Mouse (Mus musculus): ENCODE measurements around the gene Ninj1.

Ninj1 gene

DNA sequence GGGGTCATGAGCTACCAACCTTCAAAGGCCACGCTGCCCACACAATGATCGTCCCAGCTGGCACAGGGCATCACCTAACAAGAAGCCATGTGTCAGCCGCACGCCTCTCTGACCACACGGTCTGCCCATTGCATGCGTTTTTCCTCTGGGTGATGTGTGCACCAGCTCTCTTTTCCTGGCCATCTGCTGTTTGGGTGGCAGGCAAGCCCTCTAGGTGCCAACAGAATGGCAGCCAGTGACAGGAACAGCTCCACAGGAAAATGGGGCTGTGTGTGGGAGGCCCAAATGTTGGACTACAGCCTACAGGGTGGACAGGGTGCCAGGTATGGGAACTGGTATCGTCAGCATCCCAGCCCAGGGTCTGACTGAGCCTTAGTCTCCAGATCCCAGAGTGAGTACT lies 14.9 kb upstream of the Ninj1 start:
- peak; percentile 89 for DNase-seq

DNA sequence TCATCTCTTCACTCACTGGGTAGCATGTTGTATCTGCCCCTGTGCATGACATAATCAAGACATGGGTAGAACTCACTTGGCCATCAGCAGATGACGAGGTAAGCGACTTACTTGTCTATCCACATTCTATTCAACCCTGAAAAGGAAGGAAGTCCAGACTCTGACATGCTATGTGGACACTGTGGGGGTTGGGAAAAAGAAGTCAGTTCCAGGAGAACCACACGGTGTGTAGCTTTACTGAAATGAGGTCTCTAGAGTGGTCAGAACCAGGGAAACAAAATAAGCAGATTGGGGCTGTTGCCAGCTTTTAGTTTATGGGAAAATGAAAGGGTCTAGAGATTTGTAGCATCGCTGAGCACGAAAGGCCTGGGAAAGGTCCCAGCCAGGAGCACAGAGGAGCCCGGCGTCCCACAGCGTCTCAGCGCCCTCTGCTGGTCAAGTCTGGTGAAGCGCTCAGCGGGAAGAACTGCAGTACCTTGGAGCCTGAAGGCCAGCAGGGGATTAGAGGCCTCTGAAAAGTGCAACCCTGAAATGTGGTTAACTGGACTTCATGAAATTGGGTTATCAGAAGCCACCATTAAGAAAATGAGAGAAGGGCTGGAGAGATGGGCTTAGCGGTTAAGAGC lies 14.2 kb upstream of the Ninj1 start:
- peak; percentile 96 for DNase-seq

DNA sequence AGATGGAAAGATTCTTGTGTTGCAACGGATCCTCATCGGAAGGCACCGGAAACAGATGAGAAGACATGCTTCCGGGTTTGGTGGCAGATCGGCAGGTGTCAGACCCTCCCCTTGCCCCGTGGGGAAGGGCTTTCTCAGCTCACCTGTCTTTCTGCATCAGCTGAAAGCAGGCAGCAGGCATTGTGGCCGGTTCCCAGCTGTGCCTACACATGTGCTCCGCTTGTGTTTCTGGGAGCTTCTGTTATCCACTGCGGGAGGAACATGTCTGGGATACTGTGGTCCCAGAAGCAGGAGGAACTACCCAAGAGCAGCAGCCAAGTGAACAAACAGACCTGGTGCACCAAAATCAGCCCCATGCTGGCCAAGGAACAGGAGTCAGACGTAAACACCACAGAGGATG lies 11.8 kb upstream of the Ninj1 start:
- peak; percentile 90 for DNase-seq

DNA sequence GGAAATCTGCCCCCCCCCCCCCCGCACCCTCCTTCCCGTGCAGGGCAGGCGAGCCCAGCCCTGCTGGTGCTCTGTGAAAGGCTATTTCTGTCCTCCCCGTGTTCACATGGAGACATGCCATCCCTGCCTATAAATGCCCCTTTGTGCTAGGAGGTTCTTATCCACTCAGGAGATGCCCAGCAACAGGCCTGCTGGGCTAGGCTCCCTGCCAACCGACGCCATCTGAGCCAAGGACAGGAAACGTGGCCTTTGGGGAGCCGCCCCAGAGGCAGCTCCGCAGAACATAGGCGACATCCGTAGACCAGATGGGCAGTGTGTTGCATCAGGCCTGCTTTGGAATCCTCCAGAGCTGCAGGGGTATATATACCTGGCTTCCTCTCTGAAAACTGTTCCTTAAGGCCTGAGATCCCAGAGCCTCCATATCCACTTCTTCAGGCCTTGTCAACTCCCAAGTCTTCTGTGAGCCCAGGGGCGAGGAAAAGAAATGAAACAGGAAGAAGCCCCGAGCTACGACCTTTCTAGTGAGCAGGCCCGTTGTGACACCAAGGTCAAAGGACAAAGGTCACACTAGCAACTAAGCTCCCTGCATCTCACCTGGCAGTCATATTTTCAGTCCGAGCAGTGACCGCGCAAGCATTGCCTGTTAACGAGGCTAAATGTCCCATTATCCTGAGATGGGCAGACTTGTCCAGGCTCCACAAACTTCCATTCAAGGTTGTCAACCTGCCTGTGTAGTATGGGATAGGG lies 8.3 kb upstream of the Ninj1 start:
- DNase-seq = peak; percentile 98

DNA sequence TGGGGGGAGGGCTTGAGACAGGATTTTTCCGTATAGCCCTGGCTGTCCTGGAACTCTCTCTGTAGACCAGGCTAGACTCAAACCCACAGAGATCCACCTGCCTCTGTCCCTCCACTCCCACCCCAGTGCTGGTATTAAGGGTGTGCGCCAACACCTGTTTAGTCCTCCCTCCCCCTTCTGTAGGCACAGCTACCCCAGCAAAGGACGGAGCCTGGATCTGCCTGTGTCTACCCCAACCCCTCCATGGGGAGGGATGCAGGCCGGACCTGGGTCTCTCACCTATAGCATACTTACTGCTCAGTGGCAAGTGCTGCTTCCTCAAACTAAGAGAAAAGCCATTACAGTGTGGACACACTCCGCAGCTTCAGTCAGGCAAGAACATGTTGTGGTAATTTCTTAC lies 7.0 kb upstream of the Ninj1 start:
- peak; percentile 89 for DNase-seq

DNA sequence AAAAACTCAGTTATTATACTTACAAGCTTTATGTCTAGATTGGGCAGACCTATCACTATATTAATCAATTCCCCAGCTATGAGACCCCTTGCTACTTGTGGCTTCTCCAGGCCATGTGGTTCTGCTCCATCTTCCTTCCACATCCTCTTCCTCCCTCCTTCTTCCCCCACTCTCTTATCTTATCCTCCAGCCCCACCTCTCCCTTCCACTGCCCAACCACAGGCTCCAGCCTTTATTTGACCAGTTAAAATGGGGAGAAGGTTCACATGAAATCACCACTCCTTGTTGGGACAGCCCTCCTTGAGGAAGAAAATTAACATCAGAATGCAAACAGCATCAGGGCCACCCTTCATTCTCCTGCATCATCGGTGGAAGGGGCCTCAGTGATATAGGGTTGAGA lies 6.6 kb upstream of the Ninj1 start:
- DNase-seq = no peak

DNA sequence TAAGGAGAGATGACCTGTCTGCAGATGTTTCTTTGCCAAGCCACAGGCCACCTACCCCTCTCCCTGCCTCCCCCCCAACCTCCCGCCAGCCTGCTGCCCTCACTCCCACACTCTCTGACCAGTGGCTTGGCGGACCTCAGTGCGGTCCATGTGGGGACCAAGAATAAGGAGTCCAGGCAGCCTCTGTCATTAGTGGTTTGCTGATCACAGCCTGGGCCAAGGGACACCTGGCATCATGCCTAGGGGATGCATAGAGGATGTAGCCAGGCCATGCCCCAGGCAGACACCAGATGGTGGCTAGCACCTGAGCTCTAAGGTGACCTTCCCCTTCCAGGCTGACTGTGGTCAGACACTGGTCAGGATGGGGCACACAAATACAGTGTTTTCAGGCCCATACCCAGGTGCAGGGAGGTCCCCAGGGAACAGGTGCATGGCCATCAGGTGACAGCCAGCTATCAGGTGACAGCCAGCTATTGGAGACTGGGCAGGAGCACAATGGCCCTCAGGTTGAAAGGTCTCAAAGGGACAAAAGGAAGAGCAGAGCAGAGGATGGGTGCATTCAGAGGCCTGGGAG lies 5.8 kb upstream of the Ninj1 start:
- DNase-seq = peak; percentile 93

DNA sequence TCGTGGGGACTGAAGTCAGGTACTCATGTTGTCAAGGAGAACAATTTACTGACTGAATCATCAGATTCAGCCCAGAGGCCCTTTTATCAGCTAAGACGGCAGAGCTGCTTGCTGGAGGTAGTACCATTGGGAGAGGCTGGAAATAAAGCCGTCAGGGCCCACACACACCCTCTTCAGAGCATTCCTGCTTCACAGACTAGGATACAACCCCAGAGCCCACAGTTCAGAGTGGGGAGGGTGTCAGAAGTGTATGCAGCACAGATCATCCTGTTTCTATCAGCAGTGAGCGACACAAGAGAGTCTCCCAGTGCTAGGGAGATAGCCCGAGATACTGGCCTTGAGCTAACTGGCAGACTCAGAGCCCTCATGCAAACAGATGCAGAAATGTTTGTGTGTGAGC lies 4.1 kb upstream of the Ninj1 start:
- DNase-seq = no peak

DNA sequence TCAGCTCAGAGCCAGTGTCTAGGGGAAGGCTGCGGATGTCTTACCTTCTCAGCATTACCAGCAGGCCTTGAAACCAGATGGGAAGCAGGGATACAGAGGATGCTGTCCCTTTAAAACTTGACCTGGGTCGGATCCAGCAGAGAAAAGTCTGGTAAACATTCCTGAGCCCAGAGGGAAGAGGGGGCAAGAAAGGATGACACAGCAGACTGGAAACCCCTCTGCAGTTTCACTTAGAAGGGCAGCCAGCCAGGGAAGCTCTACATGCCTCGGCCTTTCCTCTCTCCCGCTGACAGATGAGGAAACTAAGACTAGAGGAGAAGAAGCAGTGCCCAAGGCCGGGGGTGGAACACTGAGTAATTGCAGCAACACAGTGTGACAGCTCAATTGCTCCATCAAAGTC lies 3.6 kb upstream of the Ninj1 start:
- peak; percentile 94 for DNase-seq

DNA sequence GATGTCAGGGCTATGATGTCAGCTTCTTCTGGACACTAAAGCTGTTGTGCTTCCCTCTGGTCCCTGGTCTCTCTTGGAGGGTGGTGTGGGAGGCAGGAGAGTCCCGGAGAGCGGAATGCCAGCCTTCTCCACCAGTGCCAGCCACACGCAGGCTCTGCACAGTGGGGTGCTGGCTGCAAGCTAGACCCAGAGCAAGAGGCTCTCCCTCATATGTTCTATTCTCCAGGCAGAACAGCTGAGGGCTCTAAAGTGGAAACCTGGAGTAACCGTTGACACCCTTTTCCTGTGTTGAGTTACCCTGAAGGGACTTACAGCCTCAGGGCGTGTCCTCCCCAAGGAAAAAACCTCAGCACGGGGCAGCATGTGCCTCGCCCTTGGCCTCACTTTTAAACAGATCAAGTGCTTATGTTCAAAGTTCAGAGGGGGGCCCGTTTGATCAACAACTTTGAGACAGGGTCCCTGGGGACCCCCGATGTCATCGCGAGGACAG lies 442 bp upstream of the Ninj1 start:
- DNase-seq = no peak

DNA sequence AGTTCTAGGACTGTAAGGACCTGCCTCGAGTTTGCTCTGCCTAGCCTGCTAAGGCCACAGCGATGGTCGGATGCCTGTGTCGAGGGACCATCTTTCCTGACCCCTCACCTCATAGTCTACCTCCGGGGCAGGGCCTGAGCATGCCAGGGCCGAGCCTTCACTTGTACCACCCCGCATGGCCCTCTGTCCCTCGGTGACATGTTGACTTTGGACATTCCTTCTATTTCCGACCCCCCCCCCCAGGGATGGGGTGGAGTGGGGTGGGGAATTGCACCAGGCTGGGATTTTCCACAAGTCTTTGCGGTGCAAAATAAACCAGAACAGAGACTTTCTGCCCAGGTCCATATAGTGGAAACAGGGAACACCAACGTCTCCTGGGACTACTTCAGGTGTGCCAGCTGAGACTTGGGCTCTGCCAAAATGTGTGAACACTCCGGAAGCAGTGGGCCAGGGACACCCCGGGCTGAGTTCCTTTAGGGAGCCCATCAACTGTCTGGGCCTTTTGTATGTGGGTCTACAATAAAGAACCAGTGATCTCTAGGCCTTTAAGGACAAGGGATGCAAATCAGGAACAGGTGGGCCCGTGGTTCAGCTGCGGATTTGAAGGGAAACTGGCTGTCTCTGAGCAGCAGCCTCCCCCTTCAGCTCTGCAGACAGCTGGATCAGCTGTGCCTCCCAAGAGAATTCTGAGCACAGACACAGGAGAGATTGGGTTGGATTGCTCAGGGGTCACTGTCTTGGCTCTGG lies 1.1 kb downstream of the Ninj1 start:
- DNase-seq = no peak

DNA sequence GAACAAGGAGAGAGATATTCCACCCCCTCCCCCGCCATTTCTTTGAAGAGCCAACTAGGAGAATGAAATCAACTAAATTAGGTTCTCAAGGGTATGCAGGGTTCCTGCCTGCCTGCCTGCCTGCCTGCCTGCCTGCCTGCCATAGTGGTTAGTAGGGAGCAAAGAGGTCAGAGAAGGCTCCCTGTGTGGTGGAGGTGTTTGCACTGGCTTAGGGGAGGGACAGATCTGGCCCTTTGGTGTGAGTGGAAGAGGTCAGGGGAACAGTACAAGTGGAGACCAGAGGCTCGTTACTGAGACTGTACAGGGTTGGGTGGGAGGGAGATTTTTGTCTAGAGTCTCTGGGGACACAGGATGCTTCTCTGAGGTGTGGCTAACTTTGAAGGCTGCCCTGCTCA lies 1.7 kb downstream of the Ninj1 start:
- DNase-seq = peak; percentile 86

DNA sequence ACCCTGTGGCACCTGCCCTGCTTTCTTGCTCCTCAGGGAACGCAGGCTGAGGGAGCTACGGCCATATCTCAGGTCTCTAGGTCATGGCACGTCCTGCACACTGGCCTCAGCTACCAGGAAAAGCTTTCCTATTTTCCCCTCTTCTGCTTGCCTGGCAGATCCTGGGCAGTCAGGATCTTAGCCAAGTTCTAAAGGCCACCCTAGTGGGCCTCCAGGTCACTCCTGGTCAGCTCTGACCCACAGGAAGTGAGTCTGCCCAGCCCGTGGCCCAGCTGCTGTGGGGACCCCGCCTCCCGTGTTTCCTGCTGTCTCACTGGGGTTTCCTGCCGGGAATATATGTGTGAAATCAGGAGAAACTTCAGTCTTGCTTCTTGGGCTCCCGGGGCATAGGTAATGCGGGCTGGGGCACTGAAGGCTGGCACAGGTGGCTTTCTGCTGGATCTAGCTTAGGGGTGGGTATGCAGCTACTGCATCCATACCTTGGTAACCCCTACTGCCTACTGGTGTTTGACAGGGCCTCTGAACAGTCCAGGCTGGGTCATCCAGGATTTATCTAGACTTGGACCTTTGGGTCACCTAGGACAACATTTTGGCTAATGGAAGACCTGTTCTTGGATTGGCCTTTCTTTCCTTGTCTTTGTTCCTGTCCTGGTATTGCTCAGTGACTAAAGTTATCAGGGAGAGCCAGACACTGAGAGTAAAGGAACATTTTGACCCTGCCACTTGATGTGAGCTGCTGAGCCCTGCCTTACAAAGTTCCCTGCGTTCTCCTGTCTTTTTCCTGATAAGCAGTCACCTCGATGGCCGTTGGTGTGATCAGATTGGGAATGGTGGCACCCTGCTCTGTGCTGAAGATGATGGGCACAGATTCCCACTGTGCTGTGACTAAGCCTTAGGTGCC lies 2.9 kb downstream of the Ninj1 start:
- DNase-seq = peak; percentile 99

DNA sequence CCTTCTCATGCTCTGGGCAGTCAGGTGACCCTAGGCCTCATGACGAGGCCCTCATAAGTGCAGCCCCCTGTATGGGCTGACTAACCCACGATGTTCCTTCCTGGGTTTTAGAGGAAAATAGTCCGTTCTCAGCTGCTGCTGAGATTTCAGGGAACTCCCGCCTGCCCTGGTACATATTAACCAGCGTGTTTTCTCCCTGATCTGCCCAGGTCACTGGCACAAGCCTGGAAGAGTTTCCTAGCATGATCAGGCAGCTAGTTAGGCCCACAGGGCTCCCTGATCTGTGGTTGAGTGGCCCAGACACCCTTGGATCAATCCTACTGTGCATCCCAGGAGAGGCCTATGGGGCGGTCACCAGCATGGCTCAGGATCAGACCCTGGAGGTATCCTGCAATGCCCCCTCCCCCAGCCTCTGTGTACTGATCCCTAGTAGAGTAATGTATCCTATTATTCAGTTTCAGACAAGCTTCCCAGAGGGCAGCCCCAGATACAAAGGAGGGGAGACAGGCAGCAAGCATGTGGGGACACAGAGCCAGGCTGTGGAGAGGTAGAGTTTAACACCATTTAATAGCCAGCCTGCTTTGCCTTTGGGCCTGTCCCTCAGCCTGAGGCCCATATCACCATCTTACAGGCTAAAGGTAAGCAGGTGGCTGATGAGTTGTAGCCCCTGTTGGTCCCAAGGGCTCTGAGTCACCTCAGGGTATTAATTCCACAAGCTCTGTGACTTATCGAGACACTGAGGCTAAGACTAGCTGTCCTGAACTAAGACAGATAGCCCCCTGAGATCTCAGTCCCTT lies 3.8 kb downstream of the Ninj1 start:
- DNase-seq = peak; percentile 92

DNA sequence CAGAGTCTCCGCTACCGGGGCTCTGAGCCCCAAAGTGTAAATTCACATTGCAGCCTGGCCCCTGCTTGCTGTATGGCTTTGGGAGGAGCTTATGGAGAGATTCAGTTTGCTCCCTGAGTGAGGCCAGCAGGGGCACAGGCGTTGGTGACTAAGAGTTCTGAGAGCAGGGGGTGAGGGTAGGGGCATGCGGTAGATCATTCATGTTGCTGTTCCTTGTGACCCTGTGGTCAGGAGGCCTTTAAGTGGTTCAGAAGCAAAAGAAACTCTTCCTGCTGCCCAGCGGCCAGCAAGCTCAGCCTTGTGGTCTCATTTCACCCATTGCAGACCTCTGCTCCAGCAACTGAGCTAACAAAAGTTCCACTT lies 4.4 kb downstream of the Ninj1 start:
- DNase-seq = peak; percentile 88

DNA sequence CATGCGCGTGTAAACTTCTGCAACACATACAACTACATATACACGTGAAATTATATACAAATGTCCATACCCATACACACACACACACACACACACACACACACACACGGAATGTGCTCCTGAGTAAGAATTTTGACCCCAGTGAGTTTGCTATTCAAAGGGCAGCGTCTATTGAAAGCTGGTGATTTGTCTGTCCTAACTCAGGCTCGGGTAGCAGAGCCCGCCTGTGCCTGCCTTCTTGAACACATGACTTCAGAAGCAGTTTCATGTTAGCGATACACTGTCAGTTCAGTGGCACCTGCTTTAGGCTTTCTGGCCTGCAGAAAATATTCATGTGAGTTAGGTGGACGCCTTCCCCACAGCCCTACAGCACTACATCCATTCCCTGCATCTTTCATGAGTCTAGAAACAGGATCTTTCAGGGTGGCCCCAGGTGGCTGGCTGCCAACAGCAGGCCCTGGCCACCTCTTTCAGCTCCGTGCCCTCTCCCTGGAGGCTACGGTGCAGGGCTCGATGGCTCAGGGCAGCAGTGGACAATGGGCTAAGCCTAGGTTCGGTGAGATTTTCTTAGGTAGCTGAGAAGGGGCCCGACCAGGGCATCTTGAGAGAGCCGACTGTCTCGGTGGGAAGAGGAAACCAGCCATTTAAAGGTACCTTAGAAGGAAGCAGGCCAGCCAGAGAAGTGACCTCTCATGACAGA lies 5.0 kb downstream of the Ninj1 start:
- peak; percentile 87 for DNase-seq

DNA sequence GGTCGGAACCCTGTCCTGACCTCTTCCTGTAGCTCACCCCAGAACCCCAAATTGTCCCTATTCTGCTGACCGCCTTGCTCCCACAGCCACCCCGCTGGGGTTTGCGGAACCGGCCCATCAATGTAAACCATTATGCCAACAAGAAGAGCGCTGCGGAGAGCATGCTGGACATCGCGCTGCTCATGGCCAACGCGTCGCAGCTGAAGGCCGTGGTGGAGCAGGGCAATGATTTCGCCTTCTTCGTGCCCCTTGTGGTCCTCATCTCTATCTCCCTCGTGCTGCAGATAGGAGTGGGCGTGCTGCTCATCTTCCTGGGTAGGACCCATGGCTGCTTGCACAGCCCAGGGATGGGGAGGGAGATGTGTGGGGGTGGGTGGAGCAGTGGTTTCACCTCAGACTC lies 6.4 kb downstream of the Ninj1 start:
- peak; percentile 90 for DNase-seq

DNA sequence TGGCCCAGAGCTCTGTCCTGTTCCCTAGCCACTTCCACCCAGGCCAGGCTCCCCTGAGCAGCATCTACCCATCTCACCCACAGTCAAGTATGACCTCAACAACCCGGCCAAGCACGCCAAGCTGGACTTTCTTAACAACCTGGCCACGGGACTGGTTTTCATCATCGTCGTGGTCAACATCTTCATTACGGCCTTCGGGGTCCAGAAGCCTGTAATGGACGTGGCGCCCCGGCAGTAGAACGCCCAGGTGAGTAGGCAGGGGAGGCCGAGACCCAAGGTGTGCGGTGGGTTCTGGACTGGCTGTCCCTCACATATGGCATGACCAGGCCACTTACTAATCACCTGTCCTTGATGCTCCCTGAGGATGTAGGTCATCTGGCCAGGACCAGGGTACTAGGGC lies 7.5 kb downstream of the Ninj1 start:
- peak; percentile 93 for DNase-seq

DNA sequence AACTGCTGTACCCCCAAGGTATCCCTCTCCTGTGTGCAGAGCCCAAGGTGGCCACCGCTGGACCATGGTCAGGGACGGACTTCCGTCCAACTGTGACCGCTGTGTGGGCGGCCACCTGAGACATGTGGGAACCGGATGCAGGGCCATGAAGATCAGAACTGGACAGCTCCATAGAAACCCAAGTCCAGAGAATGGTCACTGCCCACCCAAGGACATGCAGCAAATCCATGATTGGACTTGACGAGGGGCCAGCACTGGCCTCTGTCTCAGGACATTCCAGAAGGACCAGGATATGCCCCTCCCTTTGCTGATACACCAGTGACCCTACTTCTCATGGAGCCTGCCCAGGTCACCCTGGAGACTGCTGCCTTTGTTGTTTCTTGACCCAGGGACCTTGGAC lies 8.4 kb downstream of the Ninj1 start:
- DNase-seq = peak; percentile 94

DNA sequence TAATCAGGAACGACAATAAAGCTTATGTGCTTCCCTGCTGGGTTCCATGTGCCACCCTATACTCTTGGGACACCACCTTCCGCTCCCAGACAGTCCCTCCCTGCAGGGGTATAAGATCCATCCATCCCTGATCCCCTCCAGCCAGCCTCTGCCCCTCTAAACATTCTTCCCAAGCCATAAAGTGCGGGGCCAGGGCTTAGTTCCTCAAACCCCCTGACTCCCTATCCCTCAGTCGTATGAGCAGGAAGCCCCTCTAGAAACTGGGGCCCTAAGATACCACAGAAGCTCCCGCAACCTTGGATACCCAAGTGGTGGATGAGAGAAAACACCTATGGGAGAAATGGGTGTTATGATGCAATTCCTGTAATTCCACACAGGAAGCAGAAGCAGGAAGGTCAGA lies 8.9 kb downstream of the Ninj1 start:
- peak; percentile 90 for DNase-seq

DNA sequence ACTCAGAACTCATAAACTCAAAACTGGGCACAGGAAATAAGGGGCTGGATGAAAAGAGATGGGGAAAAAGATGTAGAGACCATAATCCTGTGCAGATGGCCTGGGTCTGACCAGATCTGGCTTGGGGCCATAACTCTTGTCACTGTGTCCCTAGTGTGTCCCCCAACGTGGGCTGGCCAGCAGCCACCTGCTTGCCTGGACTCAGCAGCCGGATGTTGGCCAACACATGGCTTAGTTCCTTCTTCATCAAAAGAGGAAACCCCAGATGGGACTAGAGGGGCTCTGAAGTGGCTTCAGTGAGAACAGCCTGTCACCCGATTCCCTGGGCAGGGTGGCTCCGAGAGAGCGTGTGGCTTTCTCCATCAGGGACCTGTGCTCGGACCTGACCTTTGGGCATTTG lies 9.5 kb downstream of the Ninj1 start:
- DNase-seq = peak; percentile 98
